Mouse (Mus musculus) kidney, embryonic 16.5 days (tissue): ENCODE results near the gene Scp2. TPM values are rescaled to one million over a fixed set of nuclear protein-coding genes. Genes with fewer than 3 reads are reported as not detected.

Experiments used
- ATAC-seq: fragments of 200-750 bp; cut with Nextera tagmentation; 2 replicates; pipeline ENCODE4 v1.8.0; 2017; ENCODE audit warnings: moderate TSS enrichment; ENCODE audit not compliant: low FRiP score, low TSS enrichment
- H3K27ac ChIP-seq: fragments of 300-500 bp; sonication (generic); 2 replicates; pipeline ENCODE4 v1.5.1; 2014; ENCODE audit warnings: low read length
- H3K27me3 ChIP-seq: fragments of 300-500 bp; sonication (generic); 2 replicates; pipeline ENCODE4 v1.6.1; 2014; ENCODE audit warnings: low read length, control low read depth, mixed read lengths; ENCODE audit not compliant: insufficient read depth
- H3K36me3 ChIP-seq: fragments of 300-500 bp; sonication (generic); 2 replicates; pipeline ENCODE4 v1.6.1; 2014; ENCODE audit warnings: low read length, control low read depth, mixed read lengths; ENCODE audit not compliant: insufficient read depth
- H3K4me1 ChIP-seq: fragments of 300-500 bp; sonication (generic); 2 replicates; pipeline ENCODE4 v1.6.1; 2014; ENCODE audit warnings: low read length, control low read depth, mixed read lengths; ENCODE audit not compliant: insufficient read depth
- H3K4me2 ChIP-seq: fragments of 300-500 bp; sonication (generic); replicated peaks from 2 replicates; pipeline ENCODE4 v1.6.1; 2014; ENCODE audit warnings: low read depth, low read length
- H3K4me3 ChIP-seq: fragments of 300-500 bp; sonication (generic); 2 replicates; pipeline ENCODE4 v1.5.1; 2014; ENCODE audit warnings: mild to moderate bottlenecking, low read length
- H3K9ac ChIP-seq: fragments of 300-500 bp; sonication (generic); replicated peaks from 2 replicates; pipeline ENCODE4 v1.6.1; 2014; ENCODE audit warnings: low read length
- H3K9me3 ChIP-seq: fragments of 300-500 bp; sonication (generic); 2 replicates; pipeline ENCODE4 v1.6.1; 2016; ENCODE audit warnings: low read length, control low read depth
- WGBS: fragments of 180-500 bp; shearing (Covaris S2); extraction: QIAGEN DNeasy Blood & Tissue Kit; methylation state at CpG from one replicate; pipeline ENCODE4 v1.1.7; 2014; 5-methylcytosine and 5-hydroxymethylcytosine counted together
- polyA plus RNA-seq: library from polyadenylated mRNA; unstranded; fragments of >200 nt; fragmentation: Nextera tagmentation; extraction: Ambion mirVana; gene quantifications from 2 replicates; pipeline ENCODE4 v1.2.1, GENCODE M21; 2015

Scp2 gene
- polyA plus RNA-seq, 1 experiment from 2014 or later, result 288 TPM

- peak overlapping the region; percentile 64 for H3K4me3 ChIP-seq
- peaks cover 36% of the 10 kb centered on the region for H3K27me3 ChIP-seq
- no peaks in the 10 kb centered on the region for H3K36me3 ChIP-seq
- ATAC-seq, result 0 out of 2 replicates have a peak, but pooled peaks have one; percentile 36
- H3K9me3 ChIP-seq, result no peaks in the 10 kb centered on the region
- WGBS, result 3% methylated on average over 21 of the region's 22 CpGs
- peak overlapping the region; percentile 67 for H3K9ac ChIP-seq
- H3K27ac ChIP-seq, result no peak overlapping the region
- H3K4me1 ChIP-seq, result peaks cover 19% of the 10 kb centered on the region
- H3K4me2 ChIP-seq, result peak overlapping the region; percentile 99
Observed at GRCm38 (mm10) chr4:108030888-108031501, 113.8 kb downstream of the Scp2 start.

- Histone ChIP-seq H3K9me3 (no peaks in the 10 kb centered on the region), H3K4me1 (peaks cover 25% of the 10 kb centered on the region), H3K27ac (no peak overlapping the region), H3K9ac (no peak overlapping the region), H3K27me3 (peaks cover 13% of the 10 kb centered on the region), H3K36me3 (no peaks in the 10 kb centered on the region), H3K4me2 (no peak overlapping the region), H3K4me3 (no peak overlapping the region)
- ATAC-seq, result no peak
- WGBS, result 49% methylated on average over 3 of the region's 3 CpGs
Observed at GRCm38 (mm10) chr4:108026193-108026592, 118.6 kb downstream of the Scp2 start.

- Histone ChIP-seq H3K4me2 (peak overlapping the region; percentile 20; the same call in 1 of the 2 replicates), H3K9ac (no peak overlapping the region), H3K4me3 (peak overlapping the region; percentile 3; the same call in 1 of the 2 replicates), H3K27ac (peak overlapping the region; percentile 58; the same call in 1 of the 2 replicates), H3K9me3 (no peaks in the 10 kb centered on the region), H3K27me3 (peaks cover 3% of the 10 kb centered on the region), H3K36me3 (no peaks in the 10 kb centered on the region), H3K4me1 (peaks cover 16% of the 10 kb centered on the region)
- 3% methylated on average over 10 of the region's 10 CpGs for WGBS
- peak; percentile 76 for ATAC-seq
Observed at GRCm38 (mm10) chr4:108025269-108025668, 119.5 kb downstream of the Scp2 start.

GRCm38 (mm10) chr4:108024641-108025040, 120.2 kb downstream of the Scp2 start:
- H3K4me1 ChIP-seq, result peaks cover 14% of the 10 kb centered on the region
- 32% methylated on average over 5 of the region's 5 CpGs for WGBS
- no peaks in the 10 kb centered on the region for H3K9me3 ChIP-seq
- no peak overlapping the region for H3K4me3 ChIP-seq
- ATAC-seq, result peak; percentile 77; the same call in 1 of the 2 replicates
- no peak overlapping the region for H3K4me2 ChIP-seq
- H3K9ac ChIP-seq, result no peak overlapping the region
- no peaks in the 10 kb centered on the region; the same call in 1 of the 2 replicates for H3K27me3 ChIP-seq
- no peaks in the 10 kb centered on the region for H3K36me3 ChIP-seq
- H3K27ac ChIP-seq, result peak overlapping the region; percentile 70

- no peaks in the 10 kb centered on the region for H3K27me3 ChIP-seq
- no peak overlapping the region for H3K27ac ChIP-seq
- H3K4me1 ChIP-seq, result peaks cover 14% of the 10 kb centered on the region
- H3K4me2 ChIP-seq, result no peak overlapping the region
- no peak overlapping the region for H3K4me3 ChIP-seq
- ATAC-seq, result no peak
- WGBS, result 83% methylated on average over 4 of the region's 4 CpGs
- H3K9ac ChIP-seq, result no peak overlapping the region
- no peaks in the 10 kb centered on the region for H3K36me3 ChIP-seq
- no peaks in the 10 kb centered on the region for H3K9me3 ChIP-seq
Observed at GRCm38 (mm10) chr4:108023186-108023585, 121.6 kb downstream of the Scp2 start.

GRCm38 (mm10) chr4:108020178-108020577, 124.6 kb downstream of the Scp2 start:
- Histone ChIP-seq H3K9ac (no peak overlapping the region), H3K4me3 (no peak overlapping the region), H3K27me3 (no peaks in the 10 kb centered on the region), H3K4me1 (peaks cover 9% of the 10 kb centered on the region), H3K27ac (no peak overlapping the region), H3K9me3 (no peaks in the 10 kb centered on the region), H3K4me2 (no peak overlapping the region), H3K36me3 (no peaks in the 10 kb centered on the region)
- ATAC-seq, result no peak
- WGBS, result 88% methylated on average over 6 of the region's 6 CpGs

- no peaks in the 10 kb centered on the region for H3K36me3 ChIP-seq
- 50% methylated on average over 14 of the region's 14 CpGs for WGBS
- H3K27ac ChIP-seq, result no peak overlapping the region
- no peak overlapping the region for H3K9ac ChIP-seq
- no peak; the same call in 1 of the 2 replicates for ATAC-seq
- H3K27me3 ChIP-seq, result no peaks in the 10 kb centered on the region
- H3K4me3 ChIP-seq, result no peak overlapping the region
- H3K4me2 ChIP-seq, result no peak overlapping the region
- H3K4me1 ChIP-seq, result peaks cover 1% of the 10 kb centered on the region; the same call in 1 of the 2 replicates
- H3K9me3 ChIP-seq, result no peaks in the 10 kb centered on the region
Observed at GRCm38 (mm10) chr4:108018961-108019921, 125.6 kb downstream of the Scp2 start.

- Histone ChIP-seq H3K36me3 (no peaks in the 10 kb centered on the region), H3K27ac (no peak overlapping the region), H3K4me3 (no peak overlapping the region), H3K9ac (no peak overlapping the region), H3K4me2 (no peak overlapping the region), H3K4me1 (no peaks in the 10 kb centered on the region), H3K27me3 (no peaks in the 10 kb centered on the region), H3K9me3 (no peaks in the 10 kb centered on the region)
- no peak for ATAC-seq
- 43% methylated on average over 10 of the region's 10 CpGs for WGBS
Observed at GRCm38 (mm10) chr4:108018241-108018923, 126.4 kb downstream of the Scp2 start.

- H3K9ac ChIP-seq, result no peak overlapping the region
- 79% methylated on average over 7 of the region's 7 CpGs for WGBS
- no peak overlapping the region for H3K27ac ChIP-seq
- no peak overlapping the region for H3K4me3 ChIP-seq
- H3K36me3 ChIP-seq, result no peaks in the 10 kb centered on the region
- no peaks in the 10 kb centered on the region for H3K27me3 ChIP-seq
- no peak for ATAC-seq
- no peak overlapping the region for H3K4me2 ChIP-seq
- H3K4me1 ChIP-seq, result no peaks in the 10 kb centered on the region
- H3K9me3 ChIP-seq, result no peaks in the 10 kb centered on the region
Observed at GRCm38 (mm10) chr4:108017839-108018238, 127.0 kb downstream of the Scp2 start.
